Mouse (Mus musculus) heart, postnatal 0 days (tissue): ENCODE measurements around the gene Slc30a9.

Experiments
- CTCF ChIP-seq: IDR thresholded peaks from 2 replicates; pipeline ENCODE4 v1.5.1; 2016; ENCODE audit warnings: antibody characterized with exemption, control low read depth, low read depth
- EP300 ChIP-seq: IDR thresholded peaks from 2 replicates; pipeline ENCODE4 v1.6.1; 2016; ENCODE audit warnings: antibody characterized with exemption, low read depth

DNA sequence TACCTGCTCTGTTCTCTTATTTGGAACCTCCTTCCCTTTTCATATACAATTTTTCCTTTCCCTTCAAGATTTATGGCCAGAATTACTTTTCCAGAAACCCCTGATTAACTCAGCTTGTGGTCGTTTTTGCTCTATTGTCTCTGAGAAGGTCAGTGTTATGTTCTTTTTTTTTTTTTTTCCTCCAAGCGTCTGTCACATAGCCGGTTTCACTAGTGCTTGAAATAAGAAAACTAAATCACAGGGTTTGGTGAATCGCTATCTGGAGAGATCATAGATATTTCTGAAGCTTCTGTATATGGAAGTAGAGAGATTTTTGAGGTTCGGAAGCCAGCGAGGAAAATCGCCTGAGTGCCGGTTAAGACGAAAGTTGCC, 46.6 kb upstream of the Slc30a9 start:
- no peak for TF ChIP-seq CTCF
- no peak for TF ChIP-seq EP300
